Mouse (Mus musculus): ENCODE data around the gene Cog4.
"Not testable (repeated sequence)": the region's sequence is repeated elsewhere in the genome, so short reads cannot be mapped to it uniquely, and the experiment has no call there.

Cog4 gene

DNA sequence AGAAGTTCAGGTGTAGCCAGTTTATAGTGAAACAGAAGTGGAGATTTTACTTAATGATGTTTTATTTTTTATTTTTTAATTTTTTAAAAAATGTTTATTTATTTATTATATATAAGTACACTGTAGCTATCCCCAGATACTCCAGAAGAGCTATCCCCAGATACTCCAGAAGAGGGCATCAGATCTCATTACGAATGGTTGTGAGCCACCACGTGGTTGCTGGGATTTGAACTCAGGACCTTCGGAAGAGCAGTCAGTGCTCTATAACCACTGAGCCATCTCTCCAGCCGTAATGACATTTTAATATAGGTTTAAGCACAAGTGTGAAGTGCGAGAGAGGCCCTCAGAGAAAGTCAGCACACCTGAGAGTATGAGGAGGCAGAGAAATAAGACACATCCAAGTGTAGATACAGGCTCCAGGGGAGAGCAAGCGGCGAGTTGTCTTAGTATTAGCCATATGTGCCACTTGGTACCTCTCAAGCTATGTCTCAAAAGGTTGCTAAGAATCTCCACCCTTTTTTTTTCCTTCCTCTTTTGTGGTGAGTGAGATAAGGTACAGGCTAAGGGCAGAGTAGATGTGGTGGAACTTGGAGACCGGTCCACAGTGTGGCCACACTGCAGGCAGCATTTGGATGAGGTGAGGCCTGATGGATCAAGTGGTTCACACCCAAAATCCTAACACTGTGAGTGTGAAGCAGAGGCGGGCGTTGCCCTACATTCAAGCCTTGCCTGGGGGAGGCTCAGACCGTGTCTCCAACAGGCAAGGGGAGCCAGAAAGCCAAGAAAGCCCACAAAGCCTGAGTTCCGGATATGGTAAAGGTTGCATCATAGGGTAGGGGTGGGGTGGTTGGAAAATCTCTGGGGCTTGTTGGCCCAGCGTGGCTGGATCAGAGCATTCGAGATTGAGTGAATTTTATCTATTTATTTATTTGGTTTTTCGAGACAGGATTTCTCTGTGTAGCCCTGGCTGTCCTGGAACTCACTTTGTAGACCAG is 65.5 kb downstream of the Cog4 start:
- in situ Hi-C loops (cut with MboI; ENCODE audit: low pct_unique_long_range_greater_than_20kb in 1 of 2, low sequenced_read_pairs in 2 of 2, unreplicated experiment in 1 of 2) = no loop called here

DNA sequence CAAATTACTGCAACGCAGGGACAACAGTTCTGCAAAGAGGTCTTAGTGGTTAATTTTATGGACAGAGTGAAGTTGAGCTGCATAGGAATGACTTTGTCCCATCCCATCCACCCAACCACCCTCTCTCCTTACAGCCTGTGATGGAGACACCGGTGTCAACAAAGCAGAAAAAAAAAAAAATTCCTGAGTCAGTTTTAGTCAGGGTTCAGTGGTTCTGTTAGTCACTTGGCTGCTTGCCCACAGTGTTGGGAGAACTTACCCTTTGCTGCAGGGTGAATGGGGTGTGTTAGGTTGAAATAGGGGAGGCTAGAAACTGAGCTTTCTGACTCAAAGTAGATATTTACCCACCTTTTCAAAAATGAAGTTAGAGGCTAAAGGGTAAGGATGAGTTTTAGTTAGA is 71.0 kb downstream of the Cog4 start:
- in situ Hi-C loops (cut with MboI; ENCODE audit: low pct_unique_long_range_greater_than_20kb in 1 of 2, low sequenced_read_pairs in 2 of 2, unreplicated experiment in 1 of 2) = no loop called here

DNA sequence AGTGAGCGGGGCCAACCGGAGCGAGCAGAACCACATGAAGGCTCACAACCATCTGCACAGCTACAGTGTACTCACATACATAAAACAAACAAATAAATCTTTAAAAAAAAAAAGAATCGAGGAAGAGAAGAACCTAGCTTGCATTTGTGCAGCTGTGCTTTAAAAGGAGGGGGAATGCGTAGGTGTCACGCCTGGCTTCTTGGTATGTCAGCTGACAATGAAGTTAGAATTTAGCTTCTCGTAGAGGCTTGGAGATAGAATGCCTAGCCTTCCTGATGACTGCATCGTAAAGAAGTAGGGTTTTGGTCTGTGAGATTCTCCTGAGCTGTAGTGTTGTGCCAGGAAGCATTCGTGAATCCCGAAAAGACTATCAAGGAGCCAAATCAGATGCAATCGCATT is 71.6 kb downstream of the Cog4 start:
- in situ Hi-C loops (cut with MboI; ENCODE audit: low pct_unique_long_range_greater_than_20kb in 1 of 2, low sequenced_read_pairs in 2 of 2, unreplicated experiment in 1 of 2) = no loop called here

DNA sequence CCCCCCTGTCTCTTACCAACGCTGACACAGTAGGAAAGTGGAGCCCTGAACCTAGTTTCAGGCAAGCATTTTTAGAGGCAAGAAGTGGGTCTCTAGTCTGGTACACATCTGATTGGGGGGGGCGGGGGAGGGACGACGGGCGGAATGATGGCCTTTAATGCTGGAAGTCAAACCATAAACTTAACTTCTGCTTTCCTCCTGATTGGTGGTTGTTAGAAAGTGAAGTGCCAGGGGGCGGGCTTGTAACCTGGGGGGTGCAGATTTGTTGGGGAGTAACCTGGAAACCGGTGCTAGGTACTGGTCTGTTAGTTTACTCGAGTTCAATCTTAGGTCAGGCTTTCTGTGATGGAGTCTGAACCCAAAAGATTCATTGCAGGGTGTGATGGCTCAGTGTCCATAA is 72.1 kb downstream of the Cog4 start:
- in situ Hi-C loops (cut with MboI; ENCODE audit: low pct_unique_long_range_greater_than_20kb in 1 of 2, low sequenced_read_pairs in 2 of 2, unreplicated experiment in 1 of 2) = no loop called here

DNA sequence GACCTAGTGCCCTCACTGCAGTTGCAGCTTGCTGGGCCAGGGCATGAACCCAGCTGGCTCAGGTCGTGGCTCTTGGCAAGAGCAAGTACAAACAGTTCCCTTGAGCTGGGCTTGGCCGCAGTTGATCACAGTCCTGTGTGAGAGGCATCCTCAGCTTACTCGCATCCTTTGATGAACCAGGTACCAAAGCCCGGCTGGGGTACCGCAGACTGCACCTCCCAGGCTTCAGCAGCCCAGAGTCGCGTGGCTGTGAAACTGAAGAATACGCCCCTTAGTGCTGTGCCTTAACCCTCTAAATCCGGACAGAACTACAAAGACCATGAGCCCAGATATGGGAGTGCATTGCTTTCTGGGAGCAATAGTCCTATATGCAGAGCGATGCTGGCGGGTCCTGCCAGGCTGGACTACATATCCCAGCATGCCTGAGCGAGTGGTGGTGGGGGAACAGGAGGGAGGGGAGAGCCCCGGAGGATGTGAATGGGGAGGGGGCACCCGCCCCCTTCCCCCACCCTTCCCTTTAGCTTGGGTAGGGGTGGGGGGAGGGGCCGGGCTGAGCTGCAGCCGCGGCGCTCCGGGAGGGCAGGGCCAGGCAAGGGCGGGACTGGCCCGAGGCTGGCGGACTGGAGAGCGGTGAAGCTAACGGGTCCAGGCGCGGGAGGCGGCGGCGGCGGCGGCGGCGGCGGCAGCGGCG is 73.1 kb downstream of the Cog4 start, which contains the start of gene St3gal2:
Gene St3gal2 (plus strand): TSS at position 582 of the 691 bp plus-strand sequence.
- in situ Hi-C loops (cut with MboI; ENCODE audit: low pct_unique_long_range_greater_than_20kb in 1 of 2, low sequenced_read_pairs in 2 of 2, unreplicated experiment in 1 of 2) = no loop called here

DNA sequence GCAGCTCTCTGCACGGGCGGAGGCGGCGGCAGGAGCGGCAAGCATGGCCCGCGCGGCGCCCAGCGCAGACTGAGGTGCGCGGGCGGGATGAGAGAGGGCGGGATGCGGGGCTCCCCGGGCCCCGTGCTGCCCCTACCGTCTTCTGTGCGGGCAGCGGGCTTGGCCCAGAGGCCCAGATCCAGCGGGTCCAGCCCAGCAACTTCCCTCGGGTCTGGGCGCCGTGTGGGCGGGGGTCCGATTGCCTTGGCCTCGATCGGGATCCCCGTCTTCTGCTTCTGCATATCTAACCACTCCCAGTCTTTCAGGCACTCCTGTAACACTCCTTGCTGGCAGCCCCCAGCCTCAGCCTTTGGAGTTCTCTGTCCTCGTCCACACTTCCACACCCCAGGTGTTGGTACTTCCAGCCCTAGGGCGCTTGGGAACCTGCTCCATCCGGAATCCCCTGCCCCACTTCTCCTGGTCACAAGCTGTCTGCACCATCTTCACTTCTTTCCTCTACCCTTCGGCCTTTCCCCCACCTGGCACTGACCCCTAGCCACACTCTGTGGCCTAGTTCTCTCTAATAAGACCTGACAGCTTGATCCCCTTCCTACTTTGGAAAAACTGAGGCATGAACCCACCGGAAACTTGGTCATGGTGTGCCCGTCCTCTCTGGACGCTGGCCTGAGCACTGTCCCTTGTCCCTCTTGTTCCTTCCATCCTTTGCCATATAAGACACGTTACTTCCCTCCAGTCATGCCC is 73.8 kb downstream of the Cog4 start:
- in situ Hi-C loops (cut with MboI; ENCODE audit: low pct_unique_long_range_greater_than_20kb in 1 of 2, low sequenced_read_pairs in 2 of 2, unreplicated experiment in 1 of 2) = no loop called here

DNA sequence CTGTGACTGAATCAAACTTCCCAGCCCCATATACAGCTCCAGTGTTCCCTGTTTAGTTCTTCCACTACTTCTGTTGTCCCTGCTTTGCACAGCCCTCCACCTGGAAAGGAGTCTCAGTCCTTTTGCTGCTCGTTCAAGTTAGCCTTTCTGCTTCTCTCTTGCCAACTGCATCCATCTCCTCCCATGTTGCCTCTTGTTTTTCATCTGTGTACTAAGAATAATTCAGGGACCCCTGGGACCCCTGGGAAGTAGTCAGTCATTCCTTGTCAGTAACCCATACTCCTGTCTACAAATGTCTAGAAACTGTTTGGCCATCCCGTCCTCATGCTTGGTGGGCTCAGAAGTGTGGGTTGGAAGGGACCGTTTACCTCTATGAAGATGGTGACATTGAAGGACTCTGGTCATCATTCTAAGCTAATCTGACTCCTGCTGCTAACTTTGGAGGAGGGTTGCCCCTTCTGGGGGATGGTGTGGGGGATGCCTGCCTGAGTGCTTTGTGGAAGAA is 74.4 kb downstream of the Cog4 start:
- in situ Hi-C loops (cut with MboI; ENCODE audit: low pct_unique_long_range_greater_than_20kb in 1 of 2, low sequenced_read_pairs in 2 of 2, unreplicated experiment in 1 of 2) = no loop called here

DNA sequence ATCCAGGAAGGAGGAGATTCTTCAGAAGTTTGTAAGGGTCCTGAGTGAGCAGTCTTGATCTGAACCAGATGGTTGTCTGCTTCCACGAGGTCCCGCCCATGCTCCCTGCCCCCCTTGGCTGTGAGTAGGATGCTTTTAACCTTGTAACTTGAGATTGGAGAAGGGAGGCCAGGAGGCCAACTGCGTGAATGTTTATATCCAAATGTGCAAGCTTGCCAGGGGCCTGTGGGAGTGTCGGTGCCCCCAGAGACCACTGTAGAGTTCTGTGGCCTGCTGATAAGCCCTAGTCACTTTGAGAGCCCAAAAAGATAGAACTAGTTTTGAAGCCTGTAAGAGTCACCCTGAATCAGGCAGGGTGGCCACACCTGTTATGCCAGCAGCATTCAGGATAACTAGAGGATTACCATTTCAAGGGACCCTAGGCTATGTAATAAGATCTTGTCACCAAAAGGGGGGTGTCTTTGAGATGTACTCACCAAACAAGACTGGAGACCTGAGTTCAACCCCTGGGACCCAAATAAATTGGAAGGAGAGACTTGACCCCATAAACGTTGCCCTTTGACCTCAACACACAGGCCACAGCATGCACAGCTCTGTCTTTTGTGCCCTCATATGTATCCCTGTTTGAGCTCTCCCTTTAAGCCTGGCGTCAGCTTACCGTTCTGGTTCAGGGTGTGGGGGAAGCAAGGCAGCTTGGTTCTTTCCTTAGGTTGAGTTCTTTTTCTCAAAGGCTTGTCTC is 75.3 kb downstream of the Cog4 start:
- in situ Hi-C loops (cut with MboI; ENCODE audit: low pct_unique_long_range_greater_than_20kb in 1 of 2, low sequenced_read_pairs in 2 of 2, unreplicated experiment in 1 of 2) = no loop called here

DNA sequence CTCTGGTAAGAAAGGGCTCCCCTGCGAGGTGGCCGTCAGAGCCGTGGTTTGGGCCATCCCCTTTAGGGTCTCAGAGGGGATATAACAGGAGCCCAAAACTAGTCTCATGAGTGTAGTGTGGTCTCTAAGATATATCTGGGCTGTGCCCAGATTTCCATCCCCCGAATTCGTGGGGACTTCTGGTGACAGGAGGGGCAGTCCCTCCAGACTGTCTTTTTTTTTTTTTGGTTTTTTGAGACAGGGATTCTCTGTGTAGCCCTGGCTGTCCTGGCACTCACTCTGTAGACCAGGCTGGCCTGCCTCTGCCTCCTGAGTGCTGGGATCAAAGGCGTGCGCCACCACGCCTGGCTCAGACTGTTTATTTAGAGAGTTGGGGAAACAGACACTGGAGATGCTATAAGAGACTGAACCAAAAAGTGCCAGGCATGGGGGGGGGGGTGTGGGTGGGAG is 79.3 kb downstream of the Cog4 start:
- in situ Hi-C loops (cut with MboI; ENCODE audit: low pct_unique_long_range_greater_than_20kb in 1 of 2, low sequenced_read_pairs in 2 of 2, unreplicated experiment in 1 of 2) = no loop called here

DNA sequence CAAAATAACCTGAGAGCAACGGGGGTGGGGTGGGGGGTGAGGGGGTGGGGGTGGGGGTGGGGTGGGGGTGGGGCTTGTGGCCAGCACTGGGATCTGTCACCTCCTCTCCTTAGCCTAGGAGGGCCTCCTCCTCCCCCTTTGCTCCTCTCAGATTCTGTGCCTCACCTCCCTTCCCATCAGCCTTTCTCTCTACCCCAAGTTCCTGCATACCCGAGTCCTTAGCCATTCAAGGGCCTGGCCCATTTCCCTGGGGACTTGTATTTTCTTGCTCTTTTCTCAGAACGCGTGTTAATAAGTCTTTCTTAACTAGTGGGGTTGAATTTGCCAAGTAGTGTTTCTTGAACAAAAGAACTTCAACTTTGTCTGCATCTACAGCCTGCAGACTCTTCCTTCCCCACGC is 80.3 kb downstream of the Cog4 start:
- in situ Hi-C loops (cut with MboI; ENCODE audit: low pct_unique_long_range_greater_than_20kb in 1 of 2, low sequenced_read_pairs in 2 of 2, unreplicated experiment in 1 of 2) = no loop called here

DNA sequence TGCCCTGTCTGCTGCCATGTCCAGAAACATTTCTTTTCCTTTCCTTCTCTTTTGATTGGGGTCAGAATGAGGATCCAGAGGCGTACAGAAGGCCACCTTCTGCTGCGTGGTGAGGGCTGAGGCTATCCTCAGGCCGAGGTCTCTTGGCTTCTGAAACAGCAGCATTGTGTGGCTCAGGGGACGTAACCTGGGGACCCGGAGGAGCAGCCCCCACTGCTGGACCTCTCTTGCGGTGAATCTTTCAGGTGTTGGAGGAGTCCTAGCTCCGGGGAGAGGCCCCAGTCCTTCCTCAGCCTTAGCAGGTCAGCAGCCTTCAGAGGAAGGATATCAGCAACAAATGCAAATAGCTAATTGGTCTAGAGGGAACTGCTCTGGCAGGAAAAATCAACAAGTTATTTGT is 82.0 kb downstream of the Cog4 start:
- in situ Hi-C loops (cut with MboI; ENCODE audit: low pct_unique_long_range_greater_than_20kb in 1 of 2, low sequenced_read_pairs in 2 of 2, unreplicated experiment in 1 of 2) = no loop called here

DNA sequence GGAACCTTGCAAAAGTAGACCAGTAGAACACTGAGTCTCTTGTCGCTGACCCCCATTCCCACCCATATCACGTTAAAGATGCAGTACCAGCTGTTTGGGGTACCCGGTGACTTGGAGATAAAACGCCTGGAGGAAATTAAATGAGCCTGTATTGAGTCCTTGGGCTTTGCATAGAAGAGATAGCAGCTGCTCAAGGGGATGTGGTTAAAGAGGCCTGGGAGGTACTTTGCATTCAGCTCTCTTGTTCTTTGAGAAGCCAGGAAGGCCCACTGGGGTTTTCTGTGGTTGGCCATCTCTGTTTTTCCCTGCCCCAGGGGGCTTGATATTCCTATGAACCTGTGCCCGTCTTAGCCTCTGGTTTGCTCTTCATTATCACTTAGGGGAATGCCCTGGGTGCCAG is 82.7 kb downstream of the Cog4 start:
- in situ Hi-C loops (cut with MboI; ENCODE audit: low pct_unique_long_range_greater_than_20kb in 1 of 2, low sequenced_read_pairs in 2 of 2, unreplicated experiment in 1 of 2) = no loop called here

DNA sequence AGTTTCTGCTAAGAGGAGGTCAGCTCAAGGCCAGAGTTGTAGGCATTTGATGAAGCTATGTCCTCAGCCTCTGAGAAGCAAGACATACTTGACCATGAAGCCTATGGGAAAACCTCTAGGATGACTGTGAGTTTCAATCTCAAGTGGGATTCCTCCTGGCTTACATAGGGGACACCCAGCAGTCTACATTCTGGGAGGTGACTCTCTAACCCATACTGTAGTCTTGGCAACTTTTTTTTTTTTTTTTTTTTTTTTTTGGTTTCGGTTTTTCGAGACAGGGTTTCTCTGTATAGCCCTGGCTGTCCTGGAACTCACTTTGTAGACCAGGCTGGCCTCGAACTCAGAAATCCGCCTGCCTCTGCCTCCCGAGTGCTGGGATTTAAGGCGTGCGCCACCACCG is 83.3 kb downstream of the Cog4 start:
- in situ Hi-C loops (cut with MboI; ENCODE audit: low pct_unique_long_range_greater_than_20kb in 1 of 2, low sequenced_read_pairs in 2 of 2, unreplicated experiment in 1 of 2) = not testable (repeated sequence)

DNA sequence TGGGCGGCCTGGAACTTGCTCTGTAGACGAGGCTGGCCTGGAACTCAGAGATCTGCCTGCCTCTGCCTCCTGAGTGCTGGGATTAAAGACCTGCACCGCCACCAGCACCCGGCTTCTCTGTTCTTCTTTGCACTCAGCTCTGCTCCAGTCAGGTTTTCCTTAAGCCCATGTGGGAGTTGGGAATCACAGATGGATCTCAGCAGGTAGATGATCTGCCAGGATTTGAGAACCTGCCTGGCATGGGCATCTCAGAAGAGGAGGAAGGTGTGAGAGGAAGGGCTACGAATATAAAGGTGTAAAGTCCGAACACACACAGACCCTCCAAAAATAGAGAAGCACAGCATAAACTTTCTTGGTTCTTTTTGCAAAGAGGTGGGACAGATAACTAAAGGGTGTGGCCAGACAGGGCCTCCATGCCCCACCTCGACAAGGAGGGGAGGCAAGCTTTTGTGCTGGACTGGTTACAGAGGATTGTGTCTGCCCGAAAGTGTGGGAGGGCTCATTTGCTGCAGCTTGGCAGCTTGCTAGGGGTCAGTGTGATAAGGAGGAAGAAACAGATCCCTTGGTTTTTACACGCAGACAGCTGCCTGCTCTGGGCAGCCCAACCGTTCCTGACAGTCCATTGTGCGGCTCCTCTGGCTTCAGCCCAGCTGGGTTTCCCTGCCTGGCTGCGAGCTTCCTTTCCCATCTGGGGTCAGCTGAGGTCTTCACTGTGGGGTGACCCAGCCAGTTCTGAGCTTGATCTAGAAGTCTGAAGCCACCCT is 85.0 kb downstream of the Cog4 start:
- in situ Hi-C loops (cut with MboI; ENCODE audit: low pct_unique_long_range_greater_than_20kb in 1 of 2, low sequenced_read_pairs in 2 of 2, unreplicated experiment in 1 of 2) = no loop called here
